Mouse (Mus musculus): ENCODE measurements around the gene Cd164l2. TPM values are rescaled to one million over a fixed set of nuclear protein-coding genes. Genes with fewer than 3 reads are reported as not detected.

Gene Cd164l2
- total RNA-seq, 2 experiments from 2014 or later: 2.6 to 4.8 TPM

- DNase-seq (ENCODE audit: low spot score in 2 of 2): no peak
These were observed 6.8 kb downstream of the Cd164l2 start for GRCm38 (mm10) chr4:133218745-133219144.

GRCm38 (mm10) chr4:133220656-133221055, 8.7 kb downstream of the Cd164l2 start:
- no peak for DNase-seq (ENCODE audit: low spot score in 2 of 2)

GRCm38 (mm10) chr4:133221701-133222100, 9.8 kb downstream of the Cd164l2 start:
- DNase-seq (ENCODE audit: low spot score in 2 of 2): no peak

- no peak for DNase-seq (ENCODE audit: low spot score in 2 of 2)
These were observed 11.9 kb downstream of the Cd164l2 start for GRCm38 (mm10) chr4:133223875-133224274.

- no peak for DNase-seq (ENCODE audit: low spot score in 2 of 2)
These were observed 14.1 kb downstream of the Cd164l2 start for GRCm38 (mm10) chr4:133226073-133226472.

GRCm38 (mm10) chr4:133227636-133228035, 15.7 kb downstream of the Cd164l2 start:
- DNase-seq (ENCODE audit: low spot score in 2 of 2): no peak

GRCm38 (mm10) chr4:133229582-133229981, 17.7 kb downstream of the Cd164l2 start:
- DNase-seq (ENCODE audit: low spot score in 2 of 2): peak in 1 of 2 experiments; percentile 37

- DNase-seq (ENCODE audit: low spot score in 2 of 2): no peak
These were observed 21.5 kb downstream of the Cd164l2 start for GRCm38 (mm10) chr4:133233285-133233976.

- DNase-seq (ENCODE audit: low spot score in 2 of 2): no peak
These were observed 22.8 kb downstream of the Cd164l2 start for GRCm38 (mm10) chr4:133234771-133235170.

GRCm38 (mm10) chr4:133235415-133235814, 23.5 kb downstream of the Cd164l2 start:
- DNase-seq (ENCODE audit: low spot score in 2 of 2): no peak

- DNase-seq (ENCODE audit: low spot score in 2 of 2): no peak
These were observed 26.0 kb downstream of the Cd164l2 start for GRCm38 (mm10) chr4:133237911-133238310.

- peak in 1 of 2 experiments; percentile 29 for DNase-seq (ENCODE audit: low spot score in 2 of 2)
These were observed 28.6 kb downstream of the Cd164l2 start, which contains the start of gene Map3k6 for GRCm38 (mm10) chr4:133240490-133240921. Gene Map3k6, plus strand, starts transcription at chr4:133240818.

- DNase-seq (ENCODE audit: low spot score in 2 of 2): peak; percentile 86 to 87
These were observed 29.3 kb downstream of the Cd164l2 start for GRCm38 (mm10) chr4:133240934-133241908.

- no peak for DNase-seq (ENCODE audit: low spot score in 2 of 2)
These were observed 30.0 kb downstream of the Cd164l2 start for GRCm38 (mm10) chr4:133241910-133242309.

- DNase-seq (ENCODE audit: low spot score in 2 of 2): no peak
These were observed 30.8 kb downstream of the Cd164l2 start for GRCm38 (mm10) chr4:133242710-133243109.

GRCm38 (mm10) chr4:133243538-133243937, 31.6 kb downstream of the Cd164l2 start:
- DNase-seq (ENCODE audit: low spot score in 2 of 2): no peak

GRCm38 (mm10) chr4:133244289-133244688, 32.4 kb downstream of the Cd164l2 start:
- no peak for DNase-seq (ENCODE audit: low spot score in 2 of 2)

GRCm38 (mm10) chr4:133247072-133247471, 35.1 kb downstream of the Cd164l2 start:
- DNase-seq (ENCODE audit: low spot score in 2 of 2): no peak

- DNase-seq (ENCODE audit: low spot score in 2 of 2): no peak
These were observed 36.0 kb downstream of the Cd164l2 start for GRCm38 (mm10) chr4:133247806-133248449.

GRCm38 (mm10) chr4:133250609-133251008, 38.7 kb downstream of the Cd164l2 start:
- peak; percentile 83 for DNase-seq (ENCODE audit: low spot score in 2 of 2)

GRCm38 (mm10) chr4:133251214-133251613, 39.3 kb downstream of the Cd164l2 start:
- DNase-seq (ENCODE audit: low spot score in 2 of 2): no peak

All from layer of hippocampus, postnatal 14 days (tissue).